Mouse (Mus musculus): ENCODE measurements around the gene Rbbp6.
A peak's percentile ranks its signal among the peaks of the same experiment; 100 is the strongest.

Rbbp6 gene

DNA sequence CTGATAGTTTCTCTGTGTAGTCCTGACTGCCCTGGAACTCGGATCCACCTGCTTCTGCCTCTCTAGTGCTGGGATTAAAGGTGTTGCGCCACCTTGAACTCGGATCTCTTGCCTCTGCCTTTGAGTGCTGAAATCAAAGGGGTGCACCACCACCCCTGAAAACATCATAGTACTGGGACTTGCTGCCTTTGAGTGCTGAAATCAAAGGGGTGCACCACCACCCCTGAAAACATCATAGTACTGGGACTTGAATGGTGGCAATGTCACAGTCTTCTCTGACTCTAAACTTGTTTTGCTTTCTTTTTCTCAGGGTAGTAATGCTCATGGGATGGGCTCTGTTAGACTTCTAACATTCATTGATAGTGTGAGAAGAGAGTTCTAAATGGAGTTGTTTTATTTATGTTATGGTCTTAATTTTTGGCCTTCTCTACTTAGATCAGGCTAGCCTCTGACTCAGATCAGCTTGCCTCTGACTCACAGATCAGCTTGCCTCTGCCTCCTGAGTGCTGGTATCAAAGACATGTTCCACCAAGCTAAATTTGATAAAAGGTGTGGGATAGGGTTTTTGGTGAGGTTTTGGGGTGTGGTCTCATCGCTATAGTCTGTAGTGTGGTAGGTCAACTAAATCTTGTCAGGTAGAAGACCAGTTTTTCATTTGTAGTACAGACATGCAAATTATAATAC, 6.7 kb downstream of the Rbbp6 start:
- DNase-seq, result no peak

DNA sequence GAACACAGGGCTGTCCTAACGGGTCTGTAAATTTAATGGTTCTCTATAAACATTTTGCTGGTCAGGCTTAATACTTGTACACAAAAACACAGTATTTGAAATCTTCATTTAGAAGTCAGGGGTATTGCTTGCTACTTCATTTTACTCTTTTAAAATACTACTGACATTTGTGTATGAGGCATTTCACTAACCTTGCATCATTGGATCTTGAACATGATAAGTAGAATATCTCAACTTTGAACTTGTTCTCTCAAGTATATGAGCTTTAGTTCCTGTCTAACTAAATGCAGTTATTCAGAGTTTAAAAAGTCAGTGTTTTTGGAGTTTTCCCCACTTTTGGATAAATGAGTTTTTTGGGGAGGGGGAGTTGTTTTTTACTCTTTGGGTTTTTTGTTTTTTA, 14.0 kb downstream of the Rbbp6 start:
- DNase-seq, result no peak

DNA sequence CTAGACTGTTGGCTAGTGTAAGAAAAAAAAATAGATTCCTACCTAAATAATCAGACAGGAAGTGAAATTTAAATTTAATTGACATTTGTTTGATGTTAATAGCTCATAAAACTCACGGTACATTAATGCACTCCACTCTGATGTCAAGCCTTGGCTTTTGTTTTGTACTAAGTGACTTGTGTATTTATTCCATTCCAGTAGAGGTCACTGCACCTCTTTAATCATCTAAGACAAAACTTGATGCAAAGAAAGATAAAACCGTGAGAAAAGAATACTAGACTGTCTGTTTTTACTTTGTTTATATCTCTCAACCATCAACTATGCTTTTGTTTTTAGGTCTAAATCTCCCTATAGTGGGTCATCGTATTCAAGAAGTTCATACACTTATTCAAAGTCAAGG, 32.7 kb downstream of the Rbbp6 start:
- DNase-seq, result no peak

DNA sequence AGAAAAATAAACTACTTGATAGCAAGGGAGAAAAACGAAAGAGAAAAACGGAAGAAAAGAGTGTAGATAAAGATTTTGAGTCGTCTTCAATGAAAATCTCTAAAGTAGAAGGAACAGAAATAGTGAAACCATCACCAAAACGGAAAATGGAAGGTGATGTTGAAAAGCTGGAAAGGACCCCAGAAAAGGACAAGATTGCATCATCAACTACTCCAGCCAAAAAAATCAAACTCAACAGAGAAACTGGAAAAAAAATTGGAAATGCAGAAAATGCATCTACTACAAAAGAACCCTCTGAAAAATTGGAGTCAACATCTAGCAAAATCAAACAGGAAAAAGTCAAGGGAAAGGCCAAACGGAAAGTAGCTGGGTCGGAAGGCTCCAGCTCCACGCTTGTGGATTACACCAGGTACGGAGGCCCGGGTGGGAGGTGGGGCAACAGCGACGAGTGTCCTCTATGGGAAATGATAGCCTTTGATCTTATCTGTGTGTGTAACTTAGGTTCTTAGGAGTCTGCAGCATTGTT, 34.4 kb downstream of the Rbbp6 start:
- DNase-seq, result no peak

DNA sequence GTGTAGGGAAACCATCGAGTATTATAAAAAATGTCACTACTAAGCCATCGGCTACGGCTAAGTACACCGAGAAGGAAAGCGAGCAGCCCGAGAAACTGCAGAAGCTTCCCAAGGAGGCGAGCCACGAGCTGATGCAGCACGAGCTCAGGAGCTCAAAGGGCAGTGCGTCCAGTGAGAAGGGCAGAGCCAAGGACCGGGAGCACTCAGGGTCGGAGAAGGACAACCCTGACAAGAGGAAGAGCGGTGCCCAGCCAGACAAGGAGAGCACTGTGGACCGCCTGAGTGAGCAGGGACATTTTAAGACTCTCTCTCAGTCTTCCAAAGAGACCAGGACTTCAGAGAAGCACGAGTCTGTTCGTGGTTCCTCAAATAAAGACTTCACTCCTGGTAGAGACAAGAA, 35.3 kb downstream of the Rbbp6 start:
- DNase-seq, result no peak

DNA sequence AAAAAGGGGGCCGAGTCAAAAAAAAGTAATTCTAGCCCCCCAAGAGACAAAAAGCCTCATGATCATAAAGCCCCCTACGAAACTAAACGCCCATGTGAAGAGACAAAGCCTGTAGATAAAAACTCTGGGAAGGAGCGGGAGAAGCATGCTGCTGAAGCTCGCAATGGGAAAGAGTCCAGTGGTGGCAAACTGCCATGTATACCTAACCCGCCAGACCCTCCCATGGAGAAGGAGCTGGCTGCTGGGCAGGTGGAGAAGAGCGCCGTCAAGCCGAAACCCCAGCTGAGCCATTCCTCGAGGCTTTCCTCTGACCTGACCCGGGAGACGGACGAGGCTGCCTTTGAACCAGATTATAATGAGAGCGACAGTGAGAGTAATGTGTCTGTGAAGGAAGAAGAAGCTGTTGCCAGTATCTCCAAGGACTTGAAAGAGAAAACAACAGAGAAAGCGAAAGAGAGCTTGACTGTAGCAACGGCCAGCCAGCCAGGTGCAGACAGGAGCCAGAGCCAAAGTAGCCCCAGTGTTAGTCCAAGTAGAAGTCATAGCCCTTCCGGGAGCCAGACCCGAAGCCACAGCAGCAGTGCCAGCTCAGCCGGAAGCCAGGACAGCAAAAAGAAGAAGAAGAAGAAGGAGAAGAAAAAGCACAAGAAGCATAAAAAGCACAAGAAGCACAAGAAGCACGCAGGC, 36.0 kb downstream of the Rbbp6 start:
- peak; percentile 67 for DNase-seq

DNA sequence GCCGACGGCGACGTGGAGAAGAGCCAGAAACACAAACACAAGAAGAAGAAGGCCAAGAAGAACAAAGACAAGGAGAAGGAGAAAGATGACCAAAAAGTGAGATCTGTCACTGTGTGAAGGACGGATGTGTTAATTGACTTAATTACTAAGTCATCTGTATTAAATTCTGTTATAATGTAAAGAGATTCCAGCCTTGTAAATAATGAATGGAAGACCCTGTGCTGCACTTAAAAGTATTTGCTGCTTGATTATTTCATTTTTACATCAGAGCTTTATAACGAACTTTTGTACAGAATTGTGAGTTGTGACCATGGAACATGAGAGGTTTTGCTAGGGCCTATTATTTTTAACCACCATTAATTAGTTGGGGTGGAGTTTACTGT, 36.5 kb downstream of the Rbbp6 start:
- no peak for DNase-seq

DNA sequence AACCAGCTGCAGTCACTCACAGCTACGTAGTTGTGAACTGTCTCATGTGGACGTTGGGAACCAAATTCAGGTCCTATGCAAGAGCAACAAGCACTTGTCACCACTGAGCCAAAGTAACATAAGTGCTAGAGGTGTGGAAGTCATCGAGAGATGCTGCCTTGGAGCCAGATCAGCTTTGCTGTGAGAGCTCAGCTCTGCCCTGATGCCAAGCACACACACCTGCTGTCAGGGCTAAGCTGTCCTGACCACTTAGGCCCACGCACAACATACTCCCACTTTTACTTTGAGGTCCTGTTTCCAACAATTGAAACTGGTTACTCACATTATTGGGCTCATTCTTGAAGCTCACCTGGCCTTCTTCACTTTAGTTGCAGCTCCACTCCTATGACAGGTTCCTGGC, 37.7 kb downstream of the Rbbp6 start:
- DNase-seq, result no peak

DNA sequence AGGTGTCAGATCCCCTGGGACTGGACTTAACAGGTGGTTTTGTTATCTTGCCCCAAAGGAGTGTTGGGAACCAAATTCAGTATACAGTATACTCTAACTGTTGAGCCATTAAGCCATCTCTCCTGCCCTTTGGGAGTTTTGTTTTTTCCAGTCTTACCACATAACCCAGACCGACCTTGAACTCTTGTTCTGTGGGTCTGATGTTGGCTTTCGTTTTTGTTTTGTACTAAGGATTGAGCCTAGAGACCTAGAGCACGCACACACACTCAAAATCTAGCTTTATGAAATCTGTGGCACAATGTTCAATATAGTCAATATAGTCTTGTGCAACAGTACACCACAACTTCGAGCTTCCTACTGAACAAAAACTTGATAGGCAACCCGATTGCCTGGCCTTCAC, 39.0 kb downstream of the Rbbp6 start:
- no peak for DNase-seq

DNA sequence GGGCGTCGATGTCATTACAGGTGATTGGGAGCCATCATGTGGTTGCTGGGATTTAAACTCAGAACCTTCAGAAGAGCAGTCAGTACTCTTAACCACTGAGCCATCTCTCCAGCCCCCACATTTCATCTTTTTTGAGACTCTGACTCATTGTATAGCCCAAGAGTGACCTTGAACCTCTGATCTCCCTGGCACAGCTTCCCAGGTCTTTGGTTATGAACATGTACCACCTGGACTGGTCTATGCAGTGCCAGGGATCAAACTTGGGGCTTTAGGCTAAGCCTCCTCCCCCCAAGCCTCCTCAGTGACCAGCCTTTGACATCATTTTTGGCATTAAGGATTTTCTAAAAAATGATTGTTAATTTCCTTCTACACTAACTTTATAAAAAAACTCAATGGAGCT, 40.8 kb downstream of the Rbbp6 start:
- DNase-seq, result no peak

DNA sequence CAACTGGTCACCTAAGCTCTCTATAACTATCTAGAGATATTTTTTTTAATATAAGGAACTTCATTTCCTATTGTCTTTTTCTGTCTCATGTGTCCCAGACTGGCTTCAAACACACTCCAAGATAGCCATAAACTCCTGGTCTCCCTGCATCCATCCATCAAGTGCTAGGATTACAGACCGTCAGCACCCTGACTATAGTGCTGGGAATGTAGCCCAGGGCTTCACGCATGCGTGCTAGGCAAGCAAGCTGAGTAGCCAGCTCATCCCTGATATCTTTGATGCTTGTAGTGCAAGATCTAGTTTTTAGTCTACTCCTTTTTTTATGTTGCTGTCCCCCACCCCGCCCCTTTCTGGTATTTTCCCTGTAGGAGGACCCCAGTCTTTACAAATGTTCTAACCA, 42.3 kb downstream of the Rbbp6 start:
- DNase-seq, result no peak

DNA sequence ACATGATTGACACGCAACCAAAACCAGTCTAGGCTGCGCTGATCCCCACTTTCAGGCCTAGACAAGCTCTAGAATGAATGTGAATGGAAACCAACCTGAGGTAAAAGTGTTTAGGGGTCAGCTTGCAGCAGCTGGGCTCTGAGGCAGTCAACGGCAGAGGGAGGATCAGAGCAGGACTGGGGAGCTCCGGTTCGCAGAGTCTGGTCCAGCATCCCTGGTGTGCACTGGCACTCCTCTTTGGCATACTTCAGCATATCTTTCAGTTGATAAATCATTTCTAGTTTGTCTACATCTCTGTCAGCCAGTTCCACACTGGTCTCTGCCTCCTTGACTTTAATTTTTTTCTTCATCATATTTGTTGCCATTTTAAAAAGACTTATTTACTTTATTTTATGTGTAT, 48.0 kb downstream of the Rbbp6 start:
- no peak for DNase-seq

DNA sequence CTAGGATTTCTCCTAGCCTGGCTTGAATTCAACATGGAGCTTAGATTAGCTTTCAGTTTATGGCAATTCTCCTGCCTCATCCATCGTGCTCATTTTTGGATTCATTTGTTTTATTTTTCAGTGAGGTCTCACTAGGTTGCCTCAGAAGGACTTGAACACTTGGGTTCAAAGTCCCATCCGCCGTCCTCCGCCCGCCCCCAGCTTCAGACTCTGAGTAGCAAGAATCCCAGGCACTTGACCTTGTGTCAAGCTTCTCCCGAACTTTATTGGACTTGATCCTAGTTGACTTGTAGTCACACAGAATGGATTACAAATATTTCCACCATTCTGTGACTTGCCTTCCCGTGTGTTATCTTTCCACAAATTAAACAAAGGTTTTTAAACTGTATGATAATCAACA, 49.2 kb downstream of the Rbbp6 start:
- DNase-seq, result no peak

DNA sequence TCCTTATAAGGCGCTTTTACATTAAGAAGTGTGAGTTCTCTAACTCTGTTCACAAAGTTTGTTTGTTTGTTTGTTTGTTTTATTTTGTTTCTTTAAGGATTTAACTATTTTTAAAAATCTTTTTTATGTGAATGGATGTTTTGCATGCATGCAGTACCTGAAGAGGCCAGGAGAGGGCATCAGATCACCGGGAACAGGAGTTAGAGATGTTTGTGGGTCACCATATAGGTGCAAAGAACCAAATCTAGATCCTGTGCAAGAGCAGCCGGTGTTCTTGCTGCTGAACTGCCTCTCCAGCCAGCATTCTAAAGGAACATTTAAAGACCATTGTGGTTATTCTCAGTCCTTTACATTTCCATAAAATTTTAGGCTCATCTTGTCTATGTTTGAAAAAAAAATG, 52.1 kb downstream of the Rbbp6 start:
- DNase-seq, result no peak

DNA sequence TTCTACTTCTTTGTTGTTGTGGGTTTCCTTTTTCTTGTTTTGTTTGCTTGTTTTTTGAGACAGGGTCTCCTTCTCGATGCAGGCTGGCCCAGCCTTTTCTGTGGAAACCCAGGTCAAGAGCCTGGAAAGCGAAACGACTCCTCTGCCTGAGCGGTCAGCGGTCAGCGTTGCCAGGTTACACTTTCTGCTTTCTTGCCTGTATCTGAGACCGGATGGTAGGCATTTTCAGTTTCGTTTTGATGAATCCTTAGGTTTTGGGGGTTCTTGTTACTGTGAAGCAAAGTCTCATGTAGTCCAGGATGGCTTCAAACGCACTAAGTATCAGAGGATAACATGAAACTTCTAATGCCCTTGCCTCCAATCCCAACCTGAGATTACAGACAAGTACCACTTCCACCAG, 59.6 kb downstream of the Rbbp6 start:
- no peak for DNase-seq

DNA sequence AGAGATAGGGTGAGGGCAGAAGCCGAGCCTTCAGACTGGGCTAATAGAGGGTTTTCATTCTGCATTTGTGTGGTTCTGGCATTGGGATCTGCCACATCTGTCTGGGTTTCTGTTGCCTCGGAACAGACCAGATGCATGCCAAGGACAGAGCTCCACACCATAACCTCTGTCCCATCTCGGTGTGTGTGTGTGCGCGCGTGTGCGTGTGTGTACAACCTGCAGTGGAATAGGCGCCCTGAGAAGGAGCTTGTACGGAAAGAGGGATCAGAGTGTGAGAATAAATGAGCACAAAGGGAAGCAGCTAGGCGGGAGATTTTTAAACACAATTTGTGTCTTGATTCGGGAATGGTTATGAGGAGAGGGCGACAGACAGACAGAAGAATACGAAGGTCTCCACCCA, 64.8 kb downstream of the Rbbp6 start:
- peak; percentile 11 for DNase-seq

DNA sequence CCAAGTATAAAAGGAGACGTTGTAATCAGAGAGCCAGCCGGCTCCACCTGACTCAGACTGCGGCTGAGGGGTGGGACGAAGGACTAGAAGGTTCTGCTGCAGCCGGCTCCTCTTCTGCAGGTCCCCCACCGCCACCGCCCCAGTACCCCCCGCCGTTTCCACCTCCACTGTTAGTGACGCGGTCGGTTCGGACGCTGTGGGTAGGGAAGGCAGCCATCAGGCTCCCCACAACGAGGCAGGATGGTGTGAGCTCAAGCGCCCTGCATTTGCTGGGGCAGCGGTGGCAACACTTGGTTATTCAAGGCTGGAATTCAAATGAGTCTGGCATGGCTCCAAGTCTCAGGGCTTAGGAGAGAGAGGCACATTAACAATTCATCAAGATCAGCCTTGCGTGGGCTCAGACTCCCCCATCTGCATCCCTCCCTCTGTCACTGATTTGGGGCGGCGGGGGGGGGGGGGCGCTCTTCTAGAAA, 65.3 kb downstream of the Rbbp6 start:
- peak; percentile 61 for DNase-seq

DNA sequence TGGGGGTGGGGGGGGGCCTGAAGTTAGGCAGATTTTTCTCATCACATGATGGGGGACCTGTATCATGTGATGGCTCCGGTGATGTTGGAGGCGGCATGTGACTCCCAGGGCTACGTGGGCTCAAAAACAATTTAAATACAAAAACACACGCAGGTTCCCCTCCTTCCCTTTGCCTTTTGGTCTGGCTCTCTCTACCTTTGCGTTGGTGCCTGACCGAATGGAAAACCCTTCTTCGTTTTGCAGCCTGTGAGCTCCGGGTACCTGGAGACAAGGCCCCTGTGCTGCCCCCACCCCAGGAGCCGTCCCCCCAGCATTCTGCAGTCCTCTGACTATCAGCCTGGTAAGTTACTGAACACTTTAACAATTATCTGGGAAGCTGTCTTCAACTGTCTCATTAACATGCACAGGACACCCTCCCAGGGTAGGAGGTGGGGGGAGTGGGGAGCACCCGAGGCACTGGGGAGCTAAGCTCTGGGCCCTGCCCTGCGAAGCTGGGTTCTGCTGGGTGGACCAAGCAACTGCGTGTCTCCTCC, 65.8 kb downstream of the Rbbp6 start:
- DNase-seq, result peak; percentile 32

DNA sequence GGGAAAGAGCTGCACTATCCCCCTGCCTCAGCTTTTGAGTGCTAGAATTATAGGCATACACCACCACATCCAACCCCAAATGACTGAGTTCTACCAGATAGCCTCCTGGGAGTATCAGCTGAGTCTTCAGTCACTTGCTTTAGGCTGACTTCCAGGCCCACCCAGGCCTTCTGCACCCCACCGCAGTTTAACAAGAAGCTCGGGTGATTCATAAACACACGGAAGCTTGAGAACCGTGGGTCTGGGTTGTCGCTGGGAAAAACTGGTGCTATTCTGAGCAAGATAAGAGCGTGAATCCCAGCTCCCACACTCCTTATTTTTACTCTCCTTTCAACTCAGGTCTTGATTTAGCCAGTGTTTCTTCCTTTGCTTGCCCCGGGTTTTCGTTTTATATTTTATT, 69.8 kb downstream of the Rbbp6 start:
- no peak for DNase-seq

DNA sequence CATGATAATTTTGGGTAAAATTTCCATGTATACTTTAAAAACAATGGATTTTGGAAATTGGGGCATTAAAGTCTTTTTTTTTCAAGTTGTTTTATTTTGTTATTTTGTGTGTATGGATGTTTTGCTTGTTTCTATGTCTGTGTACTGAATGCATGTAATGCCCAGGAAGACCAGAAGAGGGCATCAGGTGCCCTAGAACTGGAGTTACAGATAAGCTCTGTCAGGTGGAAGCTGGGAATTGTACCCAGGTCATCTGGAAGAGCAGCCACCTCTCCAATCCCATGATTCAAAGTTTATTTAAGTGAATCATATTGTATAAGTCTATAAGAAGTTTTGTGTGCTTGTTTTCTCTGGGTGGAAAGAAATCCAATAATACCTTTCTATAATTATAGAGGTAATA, 73.8 kb downstream of the Rbbp6 start:
- no peak for DNase-seq

DNA sequence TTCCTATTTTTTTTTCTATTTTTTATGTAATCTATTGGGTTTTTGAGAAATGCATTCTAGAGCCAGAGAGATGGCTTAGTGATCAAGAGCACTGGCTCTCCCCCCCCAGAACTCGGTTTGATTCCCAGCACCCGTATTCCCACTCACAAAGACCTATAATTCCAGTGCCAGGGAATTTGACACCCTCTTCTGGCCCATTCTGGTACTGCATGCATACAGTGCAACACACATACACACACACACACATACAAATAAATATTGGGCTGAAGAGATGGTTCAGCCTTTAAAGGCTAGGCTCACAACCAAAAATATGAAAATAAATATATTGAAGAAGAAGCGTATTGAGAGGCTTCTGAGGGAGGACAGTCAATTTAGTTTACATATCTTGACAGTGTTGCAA, 79.7 kb downstream of the Rbbp6 start:
- DNase-seq, result no peak

DNA sequence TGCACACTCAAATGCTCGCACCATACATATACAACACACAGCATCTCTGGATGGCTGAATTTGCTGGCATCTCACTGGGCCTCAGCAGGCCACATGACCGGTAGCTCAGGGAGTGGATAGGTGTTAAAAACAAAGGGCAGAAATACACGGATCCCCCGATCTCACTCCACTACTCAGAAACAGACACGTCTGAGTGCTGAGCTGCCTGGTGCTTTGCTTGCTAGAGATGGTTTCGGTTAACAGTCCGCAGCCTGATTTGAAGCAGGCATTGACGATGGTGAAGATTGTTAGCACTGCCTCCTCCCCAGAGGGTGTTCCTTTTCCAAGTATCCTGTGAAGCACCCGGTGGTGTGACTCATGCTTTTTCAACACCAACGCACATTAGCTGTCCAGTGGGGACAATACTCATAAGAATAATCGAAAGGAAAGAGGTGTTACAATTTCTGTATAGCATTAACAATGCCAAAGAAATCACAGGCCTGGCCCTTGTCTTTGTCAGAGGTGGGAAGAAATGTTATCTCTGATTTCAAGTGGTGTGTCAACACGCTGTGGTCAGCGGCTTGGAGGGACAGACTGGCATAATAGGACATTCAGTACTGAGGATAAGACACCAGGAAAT, 81.1 kb downstream of the Rbbp6 start:
- DNase-seq, result no peak

All from cerebellum, adult 11-12 months (tissue).